ENCODE assay signal across 24 mouse cellular contexts in the genomic region with DNA sequence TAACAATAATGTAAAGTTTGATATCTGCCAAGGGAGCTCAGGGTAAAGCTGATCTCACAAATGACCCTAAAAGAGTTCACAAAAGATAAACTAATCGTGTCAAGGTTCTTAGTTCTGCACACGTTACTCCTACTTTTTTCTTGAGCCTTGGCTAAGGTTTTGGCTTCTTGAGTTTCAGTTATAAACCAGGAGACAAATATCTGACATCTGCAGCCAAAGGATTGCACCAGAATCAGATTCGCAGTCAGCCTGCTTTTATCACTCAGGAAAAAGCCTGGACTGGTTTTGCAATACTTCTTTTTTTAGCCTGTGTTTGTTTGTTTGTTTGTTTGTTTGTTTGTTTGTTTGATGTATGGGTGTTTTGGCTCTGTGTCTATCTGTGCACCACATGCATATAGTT.
"Had no signal": no experiment of that assay in that cellular context is flagged by ENCODE, and none has a peak within 500 bp of the region (broad histone marks: within the 10 kb centered on the region; RNA-seq: fewer than 3 reads in every experiment).

No protein-coding gene starts in this region.

- H3K9me3 ChIP-seq: heart, embryonic 10.5 days; heart, embryonic 12.5 days; hindbrain, embryonic 13.5 days; hindbrain, embryonic 15.5 days; kidney, embryonic 15.5 days; limb, embryonic 12.5 days; liver, embryonic 12.5 days had no signal

- DNase-seq: gastrocnemius, postnatal 10 days; gastrocnemius, postnatal 25 days; heart, adult 18-20 months; heart, postnatal 10 days; heart, postnatal 4 days; kidney, adult 11 months; kidney, adult 2 months; kidney, adult 9 months; kidney, postnatal 14 days; kidney, postnatal 36 days; layer of hippocampus, adult 9-11 months; layer of hippocampus, postnatal 36 days; left cerebral cortex, postnatal 4 days; liver had no signal

- H3K4me1 ChIP-seq: heart, embryonic 10.5 days; heart, embryonic 12.5 days; hindbrain, embryonic 13.5 days; hindbrain, embryonic 15.5 days; kidney, embryonic 15.5 days; limb, embryonic 12.5 days; liver, embryonic 12.5 days had no signal

- H3K4me3 ChIP-seq: heart, embryonic 10.5 days; heart, embryonic 12.5 days; hindbrain, embryonic 13.5 days; hindbrain, embryonic 15.5 days; kidney, embryonic 15.5 days; limb, embryonic 12.5 days; liver, embryonic 12.5 days had no signal

- H3K36me3 ChIP-seq: heart, embryonic 10.5 days; heart, embryonic 12.5 days; hindbrain, embryonic 13.5 days; hindbrain, embryonic 15.5 days; kidney, embryonic 15.5 days; limb, embryonic 12.5 days; liver, embryonic 12.5 days had no signal

- H3K27me3 ChIP-seq: heart, embryonic 12.5 days; hindbrain, embryonic 13.5 days; hindbrain, embryonic 15.5 days; kidney, embryonic 15.5 days; limb, embryonic 12.5 days; liver, embryonic 12.5 days had no signal

- H3K27ac ChIP-seq: heart, embryonic 10.5 days; hindbrain, embryonic 13.5 days; hindbrain, embryonic 15.5 days; hindbrain, postnatal 0 days; kidney, embryonic 15.5 days; kidney, postnatal 0 days; limb, embryonic 12.5 days; liver, embryonic 12.5 days; liver, embryonic 14.5 days had no signal
